Mouse (Mus musculus) lung, embryonic 16.5 days (tissue): ENCODE measurements around the gene Fam25c. TPM values are rescaled to one million over a fixed set of nuclear protein-coding genes. Genes with fewer than 3 reads are reported as not detected.
A peak's percentile ranks its signal among the peaks of the same experiment; 100 is the strongest.

Experiments
- ATAC-seq: fragments of 200-750 bp; cut with Nextera tagmentation; 2 replicates; pipeline ENCODE4 v1.8.0; 2017; ENCODE audit warnings: low read depth, mild to moderate bottlenecking, moderate library complexity
- H3K27ac ChIP-seq: fragments of 300-500 bp; sonication (generic); 2 replicates; pipeline ENCODE4 v1.5.1; 2014; ENCODE audit warnings: mild to moderate bottlenecking, control low read depth, low read length
- H3K27me3 ChIP-seq: fragments of 300-500 bp; sonication (generic); 2 replicates; pipeline ENCODE4 v1.6.1; 2014; ENCODE audit warnings: low read depth, low read length, mixed read lengths; ENCODE audit not compliant: control insufficient read depth, insufficient read depth
- H3K36me3 ChIP-seq: fragments of 300-500 bp; sonication (generic); 2 replicates; pipeline ENCODE4 v1.6.1; 2014; ENCODE audit warnings: low read length; ENCODE audit not compliant: control insufficient read depth, insufficient read depth
- H3K4me1 ChIP-seq: fragments of 300-500 bp; sonication (generic); replicated peaks from 2 replicates; pipeline ENCODE4 v1.6.1; 2014; ENCODE audit warnings: low read length, mixed read lengths; ENCODE audit not compliant: control insufficient read depth, insufficient read depth
- H3K4me2 ChIP-seq: fragments of 300-500 bp; sonication (generic); 2 replicates; pipeline ENCODE4 v1.6.1; 2014; ENCODE audit warnings: low read depth, low read length, control low read depth
- H3K4me3 ChIP-seq: fragments of 300-500 bp; sonication (generic); 2 replicates; pipeline ENCODE4 v1.5.1; 2014; ENCODE audit warnings: mild to moderate bottlenecking, low read length, control low read depth
- H3K9ac ChIP-seq: fragments of 300-500 bp; sonication (generic); 2 replicates; pipeline ENCODE4 v1.6.1; 2014; ENCODE audit warnings: low read length, control low read depth
- H3K9me3 ChIP-seq: fragments of 300-500 bp; sonication (generic); 2 replicates; pipeline ENCODE4 v1.6.1; 2016; ENCODE audit warnings: low read length; ENCODE audit not compliant: control insufficient read depth
- WGBS: fragments of 180-500 bp; shearing (Covaris S2); extraction: QIAGEN DNeasy Blood & Tissue Kit; methylation state at CpG from one replicate; pipeline ENCODE4 v1.1.7; 2014; 5-methylcytosine and 5-hydroxymethylcytosine counted together
- polyA plus RNA-seq: library from polyadenylated mRNA; unstranded; fragments of >200 nt; fragmentation: Nextera tagmentation; extraction: Ambion mirVana; gene quantifications from 2 replicates; pipeline ENCODE4 v1.2.1, GENCODE M21; 2015

Fam25c gene
- polyA plus RNA-seq, 1 experiment from 2014 or later = not detected

DNA sequence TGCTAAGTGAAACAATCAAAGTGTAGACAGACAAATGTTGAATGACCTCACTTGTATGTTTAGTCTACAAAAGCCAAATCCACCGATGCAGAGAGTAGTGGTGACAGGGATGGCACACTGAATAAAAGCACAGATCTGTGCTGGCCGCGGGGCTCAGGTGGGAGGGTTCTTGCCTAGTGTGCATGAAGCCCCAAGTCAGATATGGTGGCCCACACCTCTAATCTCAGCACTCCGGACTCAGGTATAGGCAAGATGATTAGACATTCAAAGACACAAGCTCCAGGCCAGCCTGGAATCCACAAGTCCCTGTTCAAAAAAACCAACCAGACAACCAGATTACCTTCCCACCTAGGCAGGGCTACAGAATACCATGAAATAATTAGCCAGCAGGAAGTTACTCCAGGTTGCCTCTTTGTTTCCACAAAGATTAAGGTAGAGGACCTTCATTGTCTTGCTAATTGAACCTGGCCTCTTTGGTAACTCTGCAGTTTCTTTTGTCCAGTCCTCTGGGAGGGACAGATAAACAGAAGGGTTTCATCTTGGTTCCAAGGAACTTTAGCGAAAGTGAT is 4.5 kb upstream of the Fam25c start:
- no peaks in the 10 kb centered on the region for H3K36me3 ChIP-seq
- H3K27ac ChIP-seq = no peak overlapping the region
- no peak overlapping the region for H3K4me3 ChIP-seq
- H3K4me1 ChIP-seq = peaks cover 5% of the 10 kb centered on the region; the same call in 1 of the 2 replicates
- H3K9me3 ChIP-seq = no peaks in the 10 kb centered on the region
- no peak overlapping the region for H3K4me2 ChIP-seq
- WGBS = 40% methylated on average over 5 of the region's 5 CpGs
- no peak for ATAC-seq
- H3K27me3 ChIP-seq = no peaks in the 10 kb centered on the region; the same call in 1 of the 2 replicates
- H3K9ac ChIP-seq = no peak overlapping the region

- ATAC-seq = no peak
- Histone ChIP-seq H3K4me3 (no peak overlapping the region), H3K9ac (no peak overlapping the region), H3K36me3 (no peaks in the 10 kb centered on the region), H3K27me3 (no peaks in the 10 kb centered on the region; the same call in 1 of the 2 replicates), H3K4me1 (peaks cover 4% of the 10 kb centered on the region; the same call in 1 of the 2 replicates), H3K9me3 (no peaks in the 10 kb centered on the region), H3K27ac (no peak overlapping the region), H3K4me2 (no peak overlapping the region)
- WGBS = 57% methylated on average over 7 of the region's 7 CpGs
These were observed 2.6 kb upstream of the Fam25c start for GRCm38 (mm10) chr14:34357671-34358455.

- Histone ChIP-seq H3K9ac (no peak overlapping the region), H3K4me1 (peaks cover 2% of the 10 kb centered on the region; the same call in 1 of the 2 replicates), H3K9me3 (no peaks in the 10 kb centered on the region), H3K27ac (no peak overlapping the region), H3K4me2 (no peak overlapping the region), H3K36me3 (no peaks in the 10 kb centered on the region), H3K4me3 (no peak overlapping the region), H3K27me3 (no peaks in the 10 kb centered on the region)
- WGBS = 77% methylated on average over 4 of the region's 4 CpGs
- no peak for ATAC-seq
These were observed 777 bp downstream of the Fam25c start for GRCm38 (mm10) chr14:34354456-34354855.

DNA sequence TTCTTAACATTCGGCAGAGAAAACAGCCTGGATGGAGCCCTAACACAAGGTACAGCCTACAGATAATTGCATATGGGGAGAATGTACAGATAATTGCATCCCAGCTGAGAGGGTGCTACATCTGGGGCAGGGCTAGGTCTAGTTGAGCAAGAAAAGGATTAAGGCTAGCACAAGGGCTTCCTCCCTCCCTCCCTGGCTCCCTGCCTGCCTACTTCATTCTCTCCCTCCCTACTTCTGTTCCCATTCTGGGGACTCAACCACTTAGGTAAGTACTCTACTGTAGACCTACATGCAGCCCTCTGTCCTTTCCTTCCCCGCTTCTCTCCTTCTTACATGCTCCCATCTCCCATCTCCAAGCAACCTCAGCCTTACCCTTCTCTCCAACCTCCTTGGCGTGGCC is 1.9 kb downstream of the Fam25c start:
- no peak overlapping the region for H3K4me2 ChIP-seq
- 83% methylated on average over 3 of the region's 3 CpGs for WGBS
- no peaks in the 10 kb centered on the region for H3K9me3 ChIP-seq
- H3K9ac ChIP-seq = no peak overlapping the region
- no peak overlapping the region for H3K4me3 ChIP-seq
- ATAC-seq = no peak
- H3K36me3 ChIP-seq = no peaks in the 10 kb centered on the region
- H3K27ac ChIP-seq = no peak overlapping the region
- no peaks in the 10 kb centered on the region for H3K27me3 ChIP-seq
- H3K4me1 ChIP-seq = peaks cover 2% of the 10 kb centered on the region; the same call in 1 of the 2 replicates

DNA sequence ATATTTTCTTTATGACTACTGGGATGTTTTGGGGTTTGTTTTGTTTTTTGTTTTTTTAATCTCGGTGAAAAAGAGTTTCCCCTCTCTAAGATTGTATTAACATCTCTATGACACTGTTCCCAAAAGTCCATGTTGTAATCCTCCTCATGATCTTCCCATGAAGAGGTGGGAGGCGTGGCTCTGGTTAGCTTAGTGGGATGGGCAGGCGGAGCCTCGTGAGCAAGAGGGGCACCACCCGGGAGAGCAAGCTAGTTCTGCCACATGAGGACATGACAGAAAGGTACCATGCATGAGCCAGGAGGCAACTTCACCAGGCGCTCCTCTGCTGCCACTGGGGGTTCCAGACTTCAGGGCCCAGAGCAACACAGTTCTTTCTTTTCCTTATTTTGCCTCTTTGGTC is 2.7 kb downstream of the Fam25c start:
- Histone ChIP-seq H3K27me3 (no peaks in the 10 kb centered on the region), H3K27ac (no peak overlapping the region), H3K9me3 (no peaks in the 10 kb centered on the region), H3K4me1 (no peaks in the 10 kb centered on the region), H3K4me3 (no peak overlapping the region), H3K9ac (no peak overlapping the region), H3K4me2 (no peak overlapping the region), H3K36me3 (no peaks in the 10 kb centered on the region)
- ATAC-seq = no peak
- WGBS = 59% methylated on average over 6 of the region's 6 CpGs

GRCm38 (mm10) chr14:34351660-34352059 is 3.6 kb downstream of the Fam25c start:
- H3K36me3 ChIP-seq = no peaks in the 10 kb centered on the region
- WGBS = 60% methylated on average over 3 of the region's 3 CpGs

DNA sequence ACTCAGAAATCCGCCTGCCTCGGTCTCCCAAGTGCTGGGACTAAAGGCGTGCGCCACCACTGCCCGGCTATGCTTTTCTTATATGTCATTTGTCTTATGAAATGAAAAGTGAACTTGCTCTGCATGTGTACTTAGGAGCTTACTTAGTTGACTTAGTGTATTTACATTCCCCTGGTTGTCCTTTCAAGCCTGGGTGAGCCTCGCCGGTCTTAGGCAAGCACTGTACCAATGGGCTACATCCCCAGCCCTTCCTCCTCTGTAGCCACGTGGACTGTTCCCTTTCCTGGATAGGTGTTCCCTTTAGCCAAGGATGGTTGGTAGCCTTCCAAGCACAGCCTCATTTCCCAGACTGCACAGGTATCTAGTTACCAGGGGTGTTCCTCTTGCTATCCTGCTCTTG is 6.2 kb downstream of the Fam25c start:
- no peak overlapping the region for H3K4me2 ChIP-seq
- H3K27ac ChIP-seq = no peak overlapping the region
- H3K4me3 ChIP-seq = no peak overlapping the region
- peak; percentile 86 for ATAC-seq
- H3K9ac ChIP-seq = no peak overlapping the region
- no peaks in the 10 kb centered on the region for H3K36me3 ChIP-seq
- H3K4me1 ChIP-seq = no peaks in the 10 kb centered on the region
- H3K9me3 ChIP-seq = no peaks in the 10 kb centered on the region
- no peaks in the 10 kb centered on the region for H3K27me3 ChIP-seq
- 48% methylated on average over 8 of the region's 8 CpGs for WGBS

More at GRCm38 (mm10) chr14:34351660-34352059, 3.6 kb downstream of the Fam25c start:
- H3K4me1 ChIP-seq = no peaks in the 10 kb centered on the region
- no peak overlapping the region for H3K27ac ChIP-seq
- no peak overlapping the region for H3K4me3 ChIP-seq
- no peak for ATAC-seq
- H3K4me2 ChIP-seq = no peak overlapping the region
- H3K27me3 ChIP-seq = no peaks in the 10 kb centered on the region
- no peak overlapping the region for H3K9ac ChIP-seq
- H3K9me3 ChIP-seq = no peaks in the 10 kb centered on the region

DNA sequence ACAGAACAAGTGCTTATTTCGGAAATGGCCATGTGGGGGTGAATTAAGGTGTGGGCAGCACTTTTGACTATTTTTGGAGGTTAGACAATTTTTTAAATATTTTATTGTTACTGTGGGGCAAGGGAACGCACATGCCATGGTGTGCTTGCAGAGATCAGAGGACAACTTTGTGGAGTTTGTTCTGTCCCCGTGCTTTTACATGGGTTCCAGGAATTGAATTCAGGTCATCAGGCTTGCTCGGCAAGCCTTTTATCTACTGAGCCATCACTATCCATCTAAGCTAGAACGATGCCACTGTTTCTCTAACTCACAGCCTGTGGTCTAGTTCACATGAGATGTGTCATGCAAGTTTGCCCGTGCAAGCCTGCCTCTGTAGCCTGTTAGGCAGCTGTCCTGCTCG is 6.9 kb downstream of the Fam25c start:
- no peak overlapping the region for H3K4me3 ChIP-seq
- H3K4me1 ChIP-seq = no peaks in the 10 kb centered on the region
- H3K27me3 ChIP-seq = no peaks in the 10 kb centered on the region
- peaks cover 2% of the 10 kb centered on the region; the same call in 1 of the 2 replicates for H3K36me3 ChIP-seq
- H3K9ac ChIP-seq = no peak overlapping the region
- no peak overlapping the region for H3K27ac ChIP-seq
- no peaks in the 10 kb centered on the region for H3K9me3 ChIP-seq
- H3K4me2 ChIP-seq = no peak overlapping the region
- no peak for ATAC-seq
- WGBS = 62% methylated on average over 7 of the region's 7 CpGs

GRCm38 (mm10) chr14:34347084-34347483 is 8.1 kb downstream of the Fam25c start:
- Histone ChIP-seq H3K4me1 (no peaks in the 10 kb centered on the region), H3K27me3 (no peaks in the 10 kb centered on the region), H3K4me3 (no peak overlapping the region), H3K9me3 (no peaks in the 10 kb centered on the region), H3K9ac (no peak overlapping the region), H3K36me3 (peaks cover 11% of the 10 kb centered on the region), H3K4me2 (no peak overlapping the region), H3K27ac (no peak overlapping the region)
- 90% methylated on average over 5 of the region's 5 CpGs for WGBS
- ATAC-seq = no peak
